Mouse (Mus musculus) midbrain, embryonic 12.5 days (tissue): ENCODE results near the gene Cst7. TPM values are rescaled to one million over a fixed set of nuclear protein-coding genes. Genes with fewer than 3 reads are reported as not detected.

Source experiments
- ATAC-seq: fragments of 200-750 bp; cut with Nextera tagmentation; 2 replicates; pipeline ENCODE4 v1.8.0; 2017; ENCODE audit warnings: low read depth, moderate TSS enrichment, moderate library complexity; ENCODE audit not compliant: low FRiP score
- H3K27ac ChIP-seq: fragments of 300-500 bp; sonication (generic); replicated peaks from 2 replicates; pipeline ENCODE4 v1.5.1; 2016; ENCODE audit warnings: mild to moderate bottlenecking
- H3K27me3 ChIP-seq: fragments of 300-500 bp; sonication (generic); 2 replicates; pipeline ENCODE4 v1.6.1; 2016; ENCODE audit warnings: mild to moderate bottlenecking
- H3K36me3 ChIP-seq: fragments of 300-500 bp; sonication (generic); 2 replicates; pipeline ENCODE4 v1.6.1; 2016
- H3K4me1 ChIP-seq: fragments of 300-500 bp; sonication (generic); 2 replicates; pipeline ENCODE4 v1.6.1; 2016
- H3K4me2 ChIP-seq: fragments of 300-500 bp; sonication (generic); replicated peaks from 2 replicates; pipeline ENCODE4 v1.6.1; 2016; ENCODE audit warnings: mild to moderate bottlenecking, moderate library complexity
- H3K4me3 ChIP-seq: fragments of 300-500 bp; sonication (generic); 2 replicates; pipeline ENCODE4 v1.5.1; 2016; ENCODE audit warnings: mild to moderate bottlenecking
- H3K9ac ChIP-seq: fragments of 300-500 bp; sonication (generic); replicated peaks from 2 replicates; pipeline ENCODE4 v1.6.1; 2016; ENCODE audit warnings: mild to moderate bottlenecking, moderate library complexity
- H3K9me3 ChIP-seq: fragments of 300-500 bp; sonication (generic); 2 replicates; pipeline ENCODE4 v1.6.1; 2016; ENCODE audit warnings: mild to moderate bottlenecking
- WGBS: fragments of 180-500 bp; shearing (Covaris S2); methylation state at CpG from one replicate; pipeline ENCODE4 v1.1.7; 2016; 5-methylcytosine and 5-hydroxymethylcytosine counted together
- polyA plus RNA-seq: library from polyadenylated mRNA; unstranded; fragments of >200 nt; fragmentation: Nextera tagmentation; extraction: Ambion mirVana; gene quantifications from 2 replicates; pipeline ENCODE4 v1.2.1, GENCODE M21; 2016

Cst7 gene
- polyA plus RNA-seq, 1 experiment from 2014 or later: not detected

DNA sequence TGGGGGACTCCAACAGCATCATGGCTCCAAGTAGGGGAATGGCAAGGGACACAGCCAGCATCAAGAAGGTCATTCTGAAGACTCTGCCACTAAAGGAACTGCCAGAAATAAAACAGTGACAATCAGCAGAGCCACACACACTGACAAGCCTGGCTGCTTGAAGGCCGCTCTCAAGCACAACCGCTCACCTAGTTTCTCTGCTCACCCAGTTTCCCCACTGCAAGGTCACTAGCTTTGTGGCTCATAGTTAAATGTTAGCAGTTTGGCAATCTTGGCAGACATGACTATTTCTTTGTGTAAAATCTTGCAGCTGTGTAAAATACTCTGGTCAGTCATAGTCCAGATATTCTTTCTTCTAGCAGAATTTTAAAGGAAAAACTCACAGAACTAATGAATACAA lies 30.0 kb downstream of the Cst7 start:
- no peak for ATAC-seq
- Histone ChIP-seq H3K4me1 (no peaks in the 10 kb centered on the region), H3K9ac (no peak overlapping the region), H3K36me3 (no peaks in the 10 kb centered on the region), H3K27me3 (no peaks in the 10 kb centered on the region), H3K4me2 (no peak overlapping the region), H3K9me3 (no peaks in the 10 kb centered on the region), H3K27ac (no peak overlapping the region), H3K4me3 (no peak overlapping the region)
- WGBS: 98% methylated on average over 2 of the region's 2 CpGs

DNA sequence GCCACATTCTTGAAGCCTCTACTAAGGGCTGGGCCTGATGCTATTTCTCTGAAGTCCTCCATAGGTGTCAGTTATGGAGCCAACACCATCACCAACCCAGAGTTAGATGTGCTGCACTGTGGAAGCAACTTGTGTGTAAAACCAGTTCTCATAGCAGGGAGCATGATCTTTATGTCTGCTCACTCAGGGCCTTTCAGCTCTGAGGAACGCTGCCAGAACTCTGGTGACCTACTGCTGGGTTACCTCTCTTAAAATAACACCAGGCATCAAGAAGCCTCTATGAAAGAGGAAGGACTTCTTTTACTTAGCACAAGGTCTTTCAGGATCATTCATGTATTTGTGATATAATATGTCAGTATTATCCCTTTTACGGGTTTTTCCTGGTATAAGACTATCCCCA lies 32.0 kb downstream of the Cst7 start:
- H3K27me3 ChIP-seq: no peaks in the 10 kb centered on the region

DNA sequence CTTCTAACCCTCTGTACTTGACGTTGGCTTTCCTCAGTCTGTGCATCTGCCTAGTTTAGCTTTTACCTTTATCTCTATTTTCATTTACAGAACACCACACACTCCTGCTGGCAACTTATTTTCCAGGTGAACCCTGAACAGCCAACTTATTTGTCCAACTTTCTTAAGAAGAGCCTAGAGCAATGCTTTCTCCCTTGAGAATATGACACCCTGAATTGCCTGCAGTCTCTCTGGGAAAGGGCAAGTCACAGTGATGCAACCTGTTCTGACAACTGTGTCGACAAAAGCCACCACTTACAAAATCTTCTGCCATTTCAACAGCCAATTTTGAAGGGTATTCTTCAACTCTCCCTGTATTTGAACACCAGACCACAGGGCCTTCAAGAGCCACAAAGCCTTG lies 34.6 kb downstream of the Cst7 start:
- no peak overlapping the region for H3K4me2 ChIP-seq
- ATAC-seq: no peak
- H3K36me3 ChIP-seq: no peaks in the 10 kb centered on the region
- no peak overlapping the region for H3K27ac ChIP-seq
- H3K4me3 ChIP-seq: no peak overlapping the region
- WGBS: 89% methylated on average over 2 of the region's 2 CpGs
- no peaks in the 10 kb centered on the region for H3K9me3 ChIP-seq
- H3K27me3 ChIP-seq: no peaks in the 10 kb centered on the region
- H3K4me1 ChIP-seq: peaks cover 9% of the 10 kb centered on the region
- H3K9ac ChIP-seq: no peak overlapping the region

More for the DNA sequence above, 32.0 kb downstream of the Cst7 start:
- Histone ChIP-seq H3K4me2 (no peak overlapping the region), H3K4me1 (peaks cover 3% of the 10 kb centered on the region), H3K36me3 (no peaks in the 10 kb centered on the region), H3K9ac (no peak overlapping the region), H3K27ac (no peak overlapping the region), H3K4me3 (no peak overlapping the region), H3K9me3 (no peaks in the 10 kb centered on the region)
- no peak for ATAC-seq
- WGBS: 95% methylated on average over 2 of the region's 2 CpGs

DNA sequence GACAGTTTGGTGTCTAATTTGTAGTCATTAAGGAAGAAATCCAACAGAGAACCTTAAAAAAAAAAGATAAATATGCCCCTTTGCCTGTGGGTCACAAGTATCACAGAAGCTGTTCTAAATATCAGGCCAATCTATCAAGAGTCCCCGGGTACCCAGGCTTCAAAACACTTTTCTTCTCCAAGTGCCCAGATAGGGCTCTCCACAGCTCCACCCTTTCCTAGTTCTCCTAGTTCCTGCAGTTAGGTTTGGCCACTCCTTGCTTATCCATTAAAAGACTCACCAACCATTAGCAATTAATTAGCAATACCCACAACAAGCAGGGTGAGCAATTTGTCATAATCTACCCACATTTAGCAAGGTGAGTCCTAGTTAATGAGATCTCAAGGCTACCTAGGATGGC lies 36.9 kb downstream of the Cst7 start:
- Histone ChIP-seq H3K4me2 (peak overlapping the region; percentile 80), H3K4me1 (peaks cover 9% of the 10 kb centered on the region), H3K36me3 (no peaks in the 10 kb centered on the region), H3K27ac (no peak overlapping the region), H3K4me3 (peak overlapping the region; percentile 88; the same call in 1 of the 2 replicates), H3K9me3 (no peaks in the 10 kb centered on the region), H3K9ac (no peak overlapping the region), H3K27me3 (no peaks in the 10 kb centered on the region)
- no peak for ATAC-seq
- 74% methylated on average over 1 of the region's 1 CpGs for WGBS

DNA sequence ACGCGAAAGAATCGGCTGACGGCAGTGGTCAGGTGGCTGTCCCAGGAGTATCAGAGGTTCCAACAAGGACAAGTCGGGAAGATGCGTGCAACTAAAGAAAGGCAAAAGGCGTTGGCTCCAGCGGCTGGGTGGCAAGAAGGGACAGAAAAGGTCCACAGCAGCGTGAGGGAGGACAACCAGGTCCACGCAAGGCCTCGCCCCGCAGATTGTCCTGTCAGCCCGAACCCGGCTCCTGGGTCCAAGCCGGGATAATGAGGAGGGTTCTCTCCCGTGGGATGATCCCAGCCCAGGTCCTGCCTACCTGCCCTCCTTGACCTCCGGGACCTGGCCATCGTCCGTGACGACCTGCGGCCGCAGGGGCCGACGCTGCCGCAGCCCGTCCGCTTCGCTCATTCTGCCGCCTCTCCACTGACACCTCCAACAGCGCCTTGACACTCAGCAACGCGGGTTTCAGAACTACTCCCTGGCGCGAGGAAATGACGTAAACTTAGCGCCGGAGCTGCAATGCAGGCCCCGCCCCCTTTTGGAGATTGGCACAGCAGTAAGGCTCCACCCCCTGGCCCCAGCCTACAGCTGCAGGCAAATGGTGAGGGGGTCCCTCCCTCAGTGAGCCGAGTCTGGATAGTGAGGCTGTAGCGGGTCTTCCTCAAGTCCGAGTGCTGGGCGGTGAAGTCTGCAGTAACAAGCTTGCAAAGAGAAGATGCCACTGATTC lies 38.0 kb downstream of the Cst7 start, which contains the start of gene Apmap:
Apmap (minus strand) TSS at position 481 of the 713 bp plus-strand sequence.
- peak within 1 kb of the TSS; percentile 88 for H3K4me3 ChIP-seq
- ATAC-seq: peak; percentile 99
- H3K9ac ChIP-seq: peak within 1 kb of the TSS; percentile 77
- no peaks in the 10 kb centered on the region for H3K9me3 ChIP-seq
- no peaks in the 10 kb centered on the region for H3K36me3 ChIP-seq
- H3K27me3 ChIP-seq: no peaks in the 10 kb centered on the region
- WGBS: under 1% methylated on average over 42 of the region's 42 CpGs
- H3K4me1 ChIP-seq: peaks cover 9% of the 10 kb centered on the region
- peak within 1 kb of the TSS; percentile 20; the same call in 1 of the 2 replicates for H3K27ac ChIP-seq
- peak within 1 kb of the TSS; percentile 80 for H3K4me2 ChIP-seq

DNA sequence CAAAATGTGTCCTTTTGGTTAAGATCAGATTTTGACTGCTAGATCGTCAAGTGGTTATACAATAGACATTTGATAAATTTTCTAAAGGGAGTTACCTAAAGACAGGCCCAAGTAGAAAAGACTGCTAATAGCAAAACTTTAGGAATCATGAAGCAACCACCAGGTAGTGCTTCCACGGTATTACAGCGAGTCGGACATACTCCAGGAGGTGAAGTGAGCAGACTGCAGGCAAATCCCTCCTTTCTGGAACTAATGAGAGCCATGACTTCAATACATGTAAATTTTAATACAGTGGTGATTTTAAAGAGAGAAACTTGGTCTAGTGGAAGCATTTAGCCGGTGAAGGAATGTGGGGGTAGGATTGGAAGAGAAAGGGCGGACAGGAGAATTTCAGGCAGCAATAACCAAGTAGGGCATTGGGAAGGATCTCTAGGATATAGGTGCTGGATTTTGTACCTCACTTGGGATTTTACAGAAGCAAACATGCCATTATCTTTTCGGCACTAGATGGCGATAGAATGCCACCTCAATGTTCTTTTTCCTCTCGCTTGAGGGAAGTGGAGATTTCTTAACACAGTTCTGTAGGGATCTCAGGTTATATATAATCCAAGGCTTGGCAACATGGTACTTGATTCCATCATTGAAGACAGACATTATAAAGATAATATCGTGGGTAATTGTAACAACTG lies 38.8 kb downstream of the Cst7 start:
- peaks cover 9% of the 10 kb centered on the region for H3K4me1 ChIP-seq
- peak overlapping the region; percentile 20; the same call in 1 of the 2 replicates for H3K27ac ChIP-seq
- H3K36me3 ChIP-seq: no peaks in the 10 kb centered on the region
- WGBS: under 1% methylated on average over 10 of the region's 10 CpGs
- ATAC-seq: peak; percentile 69
- peak overlapping the region; percentile 80 for H3K4me2 ChIP-seq
- no peaks in the 10 kb centered on the region for H3K27me3 ChIP-seq
- H3K9me3 ChIP-seq: no peaks in the 10 kb centered on the region
- H3K4me3 ChIP-seq: peak overlapping the region; percentile 88
- peak overlapping the region; percentile 35; the same call in 1 of the 2 replicates for H3K9ac ChIP-seq

DNA sequence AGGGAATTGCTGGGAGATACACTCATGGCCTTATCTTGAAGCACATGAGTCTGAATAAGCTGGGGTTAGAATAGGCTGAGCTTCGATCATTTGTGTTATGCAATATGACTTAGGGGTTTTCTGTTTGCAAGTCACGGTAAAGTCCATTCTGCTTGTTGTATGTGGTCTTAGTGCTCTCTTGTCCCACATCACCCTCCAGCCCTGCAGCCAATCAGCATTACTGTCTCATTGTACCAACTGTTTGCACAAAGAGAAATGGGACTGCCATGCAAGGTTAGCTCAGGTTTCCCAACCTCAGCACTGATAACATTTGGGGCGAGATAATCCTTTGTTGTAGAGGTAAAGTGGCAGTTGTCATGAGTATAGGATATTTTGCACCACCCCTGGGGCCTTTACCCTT lies 39.9 kb downstream of the Cst7 start:
- no peak overlapping the region for H3K27ac ChIP-seq
- 82% methylated on average over 3 of the region's 3 CpGs for WGBS

DNA sequence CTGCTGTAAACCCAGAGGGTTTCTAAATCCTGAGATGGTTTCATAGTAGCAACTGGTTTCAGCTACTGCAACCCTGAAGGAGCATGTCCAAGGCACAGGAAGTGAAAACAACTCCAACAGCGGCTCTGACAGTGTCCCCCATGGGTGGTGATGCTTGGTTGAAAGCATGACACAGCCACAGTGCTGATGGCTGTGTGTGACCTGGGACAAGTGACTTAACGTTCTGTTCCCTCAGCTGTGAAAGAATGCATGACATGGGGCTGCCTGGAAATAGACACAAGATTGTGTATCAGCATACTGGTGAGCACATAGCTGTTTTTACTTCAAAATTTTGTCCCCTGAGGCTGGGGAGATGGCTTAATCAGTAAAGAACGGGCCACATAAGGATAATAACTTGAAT lies 51.5 kb downstream of the Cst7 start:
- H3K27me3 ChIP-seq: no peaks in the 10 kb centered on the region
- H3K36me3 ChIP-seq: peaks cover 46% of the 10 kb centered on the region
- no peaks in the 10 kb centered on the region for H3K9me3 ChIP-seq
- no peak overlapping the region for H3K4me3 ChIP-seq
- H3K9ac ChIP-seq: no peak overlapping the region
- no peak overlapping the region for H3K4me2 ChIP-seq
- no peaks in the 10 kb centered on the region for H3K4me1 ChIP-seq
- no peak for ATAC-seq
- H3K27ac ChIP-seq: no peak overlapping the region
- 73% methylated on average over 3 of the region's 3 CpGs for WGBS

More for the DNA sequence above, 39.9 kb downstream of the Cst7 start:
- Histone ChIP-seq H3K4me3 (no peak overlapping the region), H3K9me3 (no peaks in the 10 kb centered on the region), H3K36me3 (no peaks in the 10 kb centered on the region), H3K27me3 (no peaks in the 10 kb centered on the region), H3K4me2 (no peak overlapping the region), H3K4me1 (peaks cover 9% of the 10 kb centered on the region), H3K9ac (no peak overlapping the region)
- ATAC-seq: no peak

DNA sequence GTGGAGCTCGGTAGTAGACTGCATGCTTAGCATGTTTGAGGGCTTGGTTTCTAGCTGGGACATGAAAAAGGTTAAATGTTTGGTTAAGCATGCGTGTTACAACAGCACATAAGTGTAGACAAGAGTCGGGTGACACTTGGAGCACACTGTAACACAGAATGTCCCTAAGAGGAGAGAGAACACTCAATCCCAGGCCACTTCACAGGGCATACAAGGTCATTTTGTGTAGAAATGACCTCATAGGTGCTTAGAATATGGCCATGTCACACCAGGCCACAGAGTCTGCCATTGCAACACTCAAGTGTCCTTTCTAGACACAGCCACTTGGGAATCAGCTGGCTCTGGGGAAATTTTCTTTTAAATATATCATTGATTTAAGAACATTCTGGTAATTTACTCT lies 53.7 kb downstream of the Cst7 start:
- Histone ChIP-seq H3K36me3 (peaks cover 44% of the 10 kb centered on the region), H3K9me3 (no peaks in the 10 kb centered on the region), H3K27me3 (no peaks in the 10 kb centered on the region), H3K4me3 (no peak overlapping the region), H3K4me1 (no peaks in the 10 kb centered on the region), H3K4me2 (no peak overlapping the region), H3K27ac (no peak overlapping the region), H3K9ac (no peak overlapping the region)
- WGBS: 88% methylated on average over 3 of the region's 3 CpGs
- ATAC-seq: no peak

DNA sequence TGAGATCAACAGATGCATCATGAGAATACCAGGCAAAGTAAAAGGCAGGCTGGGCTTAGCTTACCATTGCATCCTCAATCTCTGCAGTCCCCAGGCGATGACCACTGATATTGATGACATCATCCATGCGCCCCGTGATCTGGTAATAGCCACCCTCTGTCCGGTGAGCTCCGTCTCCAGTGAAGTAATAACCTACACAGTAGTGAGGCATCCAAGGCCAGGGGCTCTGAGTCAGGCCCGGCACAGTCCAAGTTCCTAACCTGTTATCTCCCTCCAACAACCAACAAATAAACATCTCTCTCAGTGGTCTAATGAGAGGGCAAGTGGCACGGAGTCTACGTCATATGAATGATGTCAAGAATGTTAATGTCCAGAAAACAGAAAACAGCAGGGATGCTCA lies 54.7 kb downstream of the Cst7 start:
- Histone ChIP-seq H3K9ac (no peak overlapping the region), H3K4me3 (no peak overlapping the region), H3K4me2 (no peak overlapping the region), H3K27ac (no peak overlapping the region), H3K27me3 (no peaks in the 10 kb centered on the region), H3K4me1 (no peaks in the 10 kb centered on the region), H3K36me3 (peaks cover 41% of the 10 kb centered on the region), H3K9me3 (no peaks in the 10 kb centered on the region)
- WGBS: 95% methylated on average over 8 of the region's 8 CpGs
- ATAC-seq: no peak

DNA sequence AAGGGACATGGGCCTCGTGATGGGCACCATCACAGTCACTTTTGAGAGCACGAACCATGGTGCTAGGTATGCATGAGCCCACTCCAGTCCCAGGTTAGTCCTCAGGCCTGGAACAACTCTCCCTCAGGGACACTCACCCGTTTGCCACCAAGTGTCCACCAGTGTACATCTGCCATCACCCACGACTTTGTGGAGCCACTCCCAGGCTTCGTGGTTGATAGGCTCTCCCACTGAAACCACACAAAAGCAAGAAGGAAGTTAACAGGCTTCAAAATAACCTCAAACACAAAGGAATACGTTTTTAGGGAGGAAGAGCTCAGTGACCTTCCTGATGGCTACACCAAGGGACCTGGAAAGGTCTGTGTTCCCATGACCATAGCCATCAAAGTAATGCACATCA lies 56.9 kb downstream of the Cst7 start:
- 74% methylated on average over 6 of the region's 6 CpGs for WGBS
- H3K4me1 ChIP-seq: no peaks in the 10 kb centered on the region
- no peak overlapping the region for H3K4me3 ChIP-seq
- H3K27ac ChIP-seq: no peak overlapping the region
- no peak overlapping the region for H3K4me2 ChIP-seq
- H3K9me3 ChIP-seq: no peaks in the 10 kb centered on the region
- H3K27me3 ChIP-seq: no peaks in the 10 kb centered on the region
- peaks cover 31% of the 10 kb centered on the region for H3K36me3 ChIP-seq
- H3K9ac ChIP-seq: no peak overlapping the region
- no peak for ATAC-seq
